Mouse (Mus musculus) embryonic fibroblast, embryonic 13.5 days (primary cell): ENCODE data around the gene Cort. TPM values are rescaled to one million over a fixed set of nuclear protein-coding genes. Genes with fewer than 3 reads are reported as not detected.
"Not testable (repeated sequence)": the region's sequence is repeated elsewhere in the genome, so short reads cannot be mapped to it uniquely, and the experiment has no call there.

ENCODE experiments used
- H3K27ac ChIP-seq: 2 replicates; pipeline ENCODE4 v1.5.1; 2012; ENCODE audit warnings: low read length, control low read depth, inconsistent platforms; ENCODE audit not compliant: insufficient read depth
- H3K4me1 ChIP-seq: 2 replicates; pipeline ENCODE4 v1.6.1; 2011; ENCODE audit warnings: low read length; ENCODE audit not compliant: control insufficient read depth, insufficient read depth
- H3K4me3 ChIP-seq: 2 replicates; pipeline ENCODE4 v1.5.1; 2011; ENCODE audit warnings: mild to moderate bottlenecking, control low read depth, low read length; ENCODE audit not compliant: insufficient read depth
- CTCF ChIP-seq: IDR thresholded peaks from 2 replicates; pipeline ENCODE4 v1.5.1; 2011; ENCODE audit warnings: mild to moderate bottlenecking, control low read depth, low read length, moderate library complexity, borderline replicate concordance; ENCODE audit not compliant: insufficient read depth
- POLR2A ChIP-seq: IDR thresholded peaks from 2 replicates; pipeline ENCODE4 v1.6.1; 2011; ENCODE audit warnings: low read depth, mild to moderate bottlenecking, control low read depth, low read length, moderate library complexity
- polyA plus RNA-seq: library from polyadenylated mRNA; stranded (reverse); fragments of >200 nt; gene quantifications from 2 replicates; pipeline ENCODE4 v1.2.4, GENCODE M21; 2011; ENCODE audit warnings: low read depth; ENCODE audit not compliant: missing spikeins, insufficient read length

Gene Cort
- polyA plus RNA-seq, 1 experiment, result not detected

GRCm38 (mm10) chr4:149133395-149133794 lies 6.8 kb upstream of the Cort start:
- Histone ChIP-seq H3K27ac (no peak overlapping the region), H3K4me3 (no peak overlapping the region), H3K4me1 (peaks cover 3% of the 10 kb centered on the region)
- TF ChIP-seq POLR2A (no peak), CTCF (no peak)

- peaks cover 3% of the 10 kb centered on the region for H3K4me1 ChIP-seq
- TF ChIP-seq POLR2A, result no peak
- no peak for TF ChIP-seq CTCF
- H3K27ac ChIP-seq, result no peak overlapping the region
- no peak overlapping the region for H3K4me3 ChIP-seq
Observed at GRCm38 (mm10) chr4:149131789-149132565, 5.4 kb upstream of the Cort start.

- no peak overlapping the region for H3K27ac ChIP-seq
- no peaks in the 10 kb centered on the region for H3K4me1 ChIP-seq
- TF ChIP-seq POLR2A, result no peak
- TF ChIP-seq CTCF, result no peak
- H3K4me3 ChIP-seq, result no peak overlapping the region
Observed at GRCm38 (mm10) chr4:149131021-149131752, 4.6 kb upstream of the Cort start.

- no peak overlapping the region for H3K27ac ChIP-seq
- H3K4me3 ChIP-seq, result no peak overlapping the region
- TF ChIP-seq CTCF (no peak), POLR2A (no peak)
- no peaks in the 10 kb centered on the region for H3K4me1 ChIP-seq
Observed at GRCm38 (mm10) chr4:149128467-149128866, 1.9 kb upstream of the Cort start.

- H3K4me1 ChIP-seq, result no peaks in the 10 kb centered on the region
- H3K27ac ChIP-seq, result no peak overlapping the region
- TF ChIP-seq POLR2A, result no peak
- TF ChIP-seq CTCF, result no peak
- H3K4me3 ChIP-seq, result no peak overlapping the region
Observed at GRCm38 (mm10) chr4:149126115-149126509, 451 bp downstream of the Cort start.

GRCm38 (mm10) chr4:149125341-149126114 lies 1.0 kb downstream of the Cort start:
- TF ChIP-seq CTCF (no peak), POLR2A (no peak)
- H3K4me3 ChIP-seq, result no peak overlapping the region
- H3K4me1 ChIP-seq, result no peaks in the 10 kb centered on the region
- no peak overlapping the region for H3K27ac ChIP-seq

- H3K27ac ChIP-seq, result no peak overlapping the region
- H3K4me3 ChIP-seq, result no peak overlapping the region
- no peaks in the 10 kb centered on the region for H3K4me1 ChIP-seq
- TF ChIP-seq CTCF, result no peak
- TF ChIP-seq POLR2A, result no peak
Observed at GRCm38 (mm10) chr4:149123432-149123831, 3.1 kb downstream of the Cort start.

- not testable (repeated sequence) for H3K4me1 ChIP-seq, H3K27ac ChIP-seq, H3K4me3 ChIP-seq
Observed at GRCm38 (mm10) chr4:149119978-149120562, 6.5 kb downstream of the Cort start.

GRCm38 (mm10) chr4:149103875-149104561 lies 22.5 kb downstream of the Cort start, which contains the start of gene Dffa:
Dffa (plus strand) TSS chr4:149104146.
- H3K27ac ChIP-seq, result no peak within 1 kb of the TSS
- peak; percentile 58 for TF ChIP-seq POLR2A
- TF ChIP-seq CTCF, result no peak

More at GRCm38 (mm10) chr4:149103875-149104561, 22.5 kb downstream of the Cort start, which contains the start of gene Dffa:
- H3K4me3 ChIP-seq, result peak within 1 kb of the TSS; percentile 98
- no peaks in the 10 kb centered on the region; the same call in 1 of the 2 replicates for H3K4me1 ChIP-seq
